Comparison of ENCODE assay signal across 19 mouse cellular contexts in genomic region chr16:30122211-30123070, GRCm38 (mm10). TPM values are rescaled to one million over a fixed set of nuclear protein-coding genes. Genes with fewer than 3 reads are reported as not detected.
A peak's percentile ranks its signal among the peaks of the same experiment; 100 is the strongest.
DNase-seq lines count a peak whose midpoint lies in the region; ATAC-seq and TF ChIP-seq lines count a peak whose summit lies in the region.
"Had no signal": no experiment of that assay in that cellular context is flagged by ENCODE, and none has a peak within 500 bp of the region (broad histone marks: within the 10 kb centered on the region; RNA-seq: fewer than 3 reads in every experiment).

No protein-coding gene starts in this region.

- WGBS in hindbrain, embryonic 10.5 days, result 5% methylated on average over 29 of the region's 29 CpGs
- whole genome bisulfite sequencing in hindbrain, postnatal 0 days, result 31% methylated on average over 29 of the region's 29 CpGs
- WGBS in neural tube, embryonic 15.5 days, result 30% methylated on average over 29 of the region's 29 CpGs
- WGBS in neural tube, embryonic 11.5 days, result 11% methylated on average over 29 of the region's 29 CpGs

- H3K27me3 ChIP-seq in hindbrain, embryonic 10.5 days (ENCODE audit: insufficient read depth, poor library complexity, severe bottlenecking), result peaks cover 99% of the 10 kb centered on the region
- H3K27me3 ChIP-seq in hindbrain, postnatal 0 days (ENCODE audit: insufficient read depth, low read length), result peaks cover 29% of the 10 kb centered on the region
- peaks cover 31% of the 10 kb centered on the region for H3K27me3 ChIP-seq in neural tube, embryonic 15.5 days (replicated peaks)
- H3K27me3 ChIP-seq in neural tube, embryonic 11.5 days (ENCODE audit: control insufficient read depth, insufficient read depth, low read length), result 0 out of 2 replicates have a peak, but pooled peaks cover 6% of the 10 kb centered on the region

- no peak for TF ChIP-seq CTCF in hindbrain, postnatal 0 days (IDR thresholded peaks at IDR 0.05; ENCODE audit: low read depth)

- peaks cover 3% of the 10 kb centered on the region; the same call in 1 of the 2 replicates for H3K9me3 ChIP-seq in hindbrain, embryonic 10.5 days
- H3K9me3 ChIP-seq in hindbrain, postnatal 0 days (ENCODE audit: low read length), result no peaks in the 10 kb centered on the region
- H3K9me3 ChIP-seq in neural tube, embryonic 15.5 days (replicated peaks), result no peaks in the 10 kb centered on the region
- H3K9me3 ChIP-seq in neural tube, embryonic 11.5 days (ENCODE audit: control insufficient read depth, low read length), result no peaks in the 10 kb centered on the region
- H3K9me3 ChIP-seq: embryonic facial prominence, embryonic 15.5 days; hindbrain, embryonic 15.5 days had no signal

- no peak for ATAC-seq in hindbrain, postnatal 0 days
- no peak for ATAC-seq in neural tube, embryonic 15.5 days (ENCODE audit: low FRiP score)
- no peak for ATAC-seq in neural tube, embryonic 11.5 days (ENCODE audit: insufficient read depth, low FRiP score, low TSS enrichment)
- ATAC-seq: CD4-positive, CD25-positive, alpha-beta regulatory T cell, adult 4 months had no signal

- peak; percentile 65 for DNase-seq in embryo, embryonic 10 days (ENCODE audit: low spot score)
- no peak for DNase-seq in embryo, embryonic 9.5 days (ENCODE audit: extremely low spot score)
- DNase-seq in hindbrain, embryonic 10.5 days (ENCODE audit: low spot score), result peak; percentile 57
- no peak for DNase-seq in hindbrain, postnatal 0 days (ENCODE audit: low spot score)
- DNase-seq in neural tube, embryonic 10.5 days (ENCODE audit: extremely low spot score, low spot score), result peak; percentile 49
- DNase-seq in neural tube, embryonic 11.5 days (ENCODE audit: low spot score), result peak; percentile 24
- DNase-seq in kidney, postnatal 10 days, result no peak
- DNase-seq: adrenal gland, adult 2 months; cerebellum, postnatal 14 days; gastrocnemius, adult 2 months; kidney, adult 11 months had no signal

- no peak overlapping the region for H3K27ac ChIP-seq in hindbrain, embryonic 10.5 days
- no peak overlapping the region for H3K27ac ChIP-seq in hindbrain, postnatal 0 days
- H3K27ac ChIP-seq in neural tube, embryonic 15.5 days (replicated peaks), result no peak overlapping the region
- H3K27ac ChIP-seq in neural tube, embryonic 11.5 days (ENCODE audit: low read depth, low read length), result no peak overlapping the region
- H3K27ac ChIP-seq: embryonic facial prominence, embryonic 15.5 days; gastrocnemius, adult 2 months; hindbrain, embryonic 15.5 days; kidney, postnatal 0 days; layer of hippocampus, adult 2 months had no signal

- H3K9ac ChIP-seq in hindbrain, postnatal 0 days (replicated peaks; ENCODE audit: low read length), result no peak overlapping the region
- no peak overlapping the region for H3K9ac ChIP-seq in neural tube, embryonic 15.5 days (replicated peaks)
- no peak overlapping the region for H3K9ac ChIP-seq in neural tube, embryonic 11.5 days (ENCODE audit: low read length)
- H3K9ac ChIP-seq: embryonic facial prominence, embryonic 15.5 days; hindbrain, embryonic 15.5 days had no signal

- peak overlapping the region; percentile 21; the same call in 1 of the 2 replicates for H3K4me3 ChIP-seq in hindbrain, embryonic 10.5 days
- no peak overlapping the region for H3K4me3 ChIP-seq in hindbrain, postnatal 0 days (ENCODE audit: low read length)
- H3K4me3 ChIP-seq in neural tube, embryonic 15.5 days (replicated peaks), result no peak overlapping the region
- no peak overlapping the region for H3K4me3 ChIP-seq in neural tube, embryonic 11.5 days (ENCODE audit: low read depth, low read length)
- H3K4me3 ChIP-seq: embryonic facial prominence, embryonic 15.5 days; gastrocnemius, adult 2 months; hindbrain, embryonic 15.5 days; layer of hippocampus, adult 2 months; myocyte had no signal

- H3K4me2 ChIP-seq in hindbrain, postnatal 0 days (ENCODE audit: low read depth, low read length), result no peak overlapping the region
- no peak overlapping the region for H3K4me2 ChIP-seq in neural tube, embryonic 15.5 days
- no peak overlapping the region for H3K4me2 ChIP-seq in neural tube, embryonic 11.5 days (ENCODE audit: low read depth)
- H3K4me2 ChIP-seq: embryonic facial prominence, embryonic 15.5 days; hindbrain, embryonic 15.5 days had no signal

- no peaks in the 10 kb centered on the region for H3K36me3 ChIP-seq in hindbrain, embryonic 10.5 days
- H3K36me3 ChIP-seq in hindbrain, postnatal 0 days (ENCODE audit: insufficient read depth, low read length), result no peaks in the 10 kb centered on the region
- H3K36me3 ChIP-seq in neural tube, embryonic 15.5 days, result no peaks in the 10 kb centered on the region
- no peaks in the 10 kb centered on the region for H3K36me3 ChIP-seq in neural tube, embryonic 11.5 days (ENCODE audit: control insufficient read depth, insufficient read depth, low read length)
- H3K36me3 ChIP-seq: embryonic facial prominence, embryonic 15.5 days; hindbrain, embryonic 15.5 days had no signal

- H3K4me1 ChIP-seq in hindbrain, embryonic 10.5 days (replicated peaks), result peaks cover 40% of the 10 kb centered on the region
- no peaks in the 10 kb centered on the region for H3K4me1 ChIP-seq in hindbrain, postnatal 0 days (ENCODE audit: insufficient read depth, low read length)
- H3K4me1 ChIP-seq in neural tube, embryonic 15.5 days, result peaks cover 17% of the 10 kb centered on the region
- peaks cover 22% of the 10 kb centered on the region for H3K4me1 ChIP-seq in neural tube, embryonic 11.5 days (ENCODE audit: control insufficient read depth, insufficient read depth, low read length)

RNA-seq across cellular contexts. Expression of gene Hes1, which starts 58.3 kb away (rescaled TPM):
- 31.2 and 31.9 TPM in 2 replicates for polyA plus RNA-seq in hindbrain, embryonic 10.5 days (2016; fragmentation: Nextera tagmentation; extraction: Ambion mirVana)
- total RNA-seq in hindbrain, postnatal 0 days (2014; rRNA removed), result 9.2 and 19.8 TPM in 2 replicates
- polyA plus RNA-seq in hindbrain, postnatal 0 days (2015; fragmentation: Nextera tagmentation; extraction: Ambion mirVana), result 10.6 and 12.5 TPM in 2 replicates
- polyA plus RNA-seq in neural tube, embryonic 15.5 days (2015; fragmentation: Nextera tagmentation; extraction: Ambion mirVana), result 13.6 and 23.2 TPM in 2 replicates
- 56.8 and 57.3 TPM in 2 replicates for polyA plus RNA-seq in neural tube, embryonic 11.5 days (2014; fragmentation: Nextera tagmentation; extraction: Ambion mirVana)
- total RNA-seq: granulocyte monocyte progenitor cell, adult 5-6 weeks had no signal

Comparison
In these comparisons a context has a peak if more than half of its experiments do, and no peak if none do; other contexts are left out.
1. DNase-seq: peak in embryo, embryonic 10 days (single experiment), hindbrain, embryonic 10.5 days (single experiment), neural tube, embryonic 10.5 days (single experiment) and neural tube, embryonic 11.5 days (single experiment); none in embryo, embryonic 9.5 days (single experiment), hindbrain, postnatal 0 days (single experiment) and kidney, postnatal 10 days (single experiment).